Mouse (Mus musculus) stomach, postnatal 0 days (tissue): ENCODE results near the gene Vps16.

ENCODE experiments used
- CTCF ChIP-seq: IDR thresholded peaks from 2 replicates; pipeline ENCODE4 v1.5.1; 2016; ENCODE audit warnings: antibody characterized with exemption, low read depth, mild to moderate bottlenecking, moderate library complexity
- EP300 ChIP-seq: optimal IDR thresholded peaks from 2 replicates; pipeline ENCODE3; 2016; ENCODE audit warnings: antibody characterized with exemption

- no peak for TF ChIP-seq CTCF
- TF ChIP-seq EP300 = no peak
These were observed 578 bp upstream of the Vps16 start for GRCm38 (mm10) chr2:130423397-130424125.
